Mouse (Mus musculus) brain, embryonic 14.5 days (tissue): Measurements from ENCODE around the gene Cit.

ENCODE experiments used
- CTCF ChIP-seq: fragments of 200-500 bp; IDR thresholded peaks from 2 replicates; pipeline ENCODE4 v1.5.1; 2012; ENCODE audit warnings: inconsistent platforms, mild to moderate bottlenecking, moderate library complexity, borderline replicate concordance; ENCODE audit not compliant: insufficient read depth, insufficient read length; ENCODE audit errors: extremely low read depth
- POLR2A ChIP-seq: fragments of 200-500 bp; IDR thresholded peaks from 2 replicates; pipeline ENCODE4 v1.6.1; 2012; ENCODE audit warnings: mild to moderate bottlenecking, inconsistent platforms, borderline replicate concordance; ENCODE audit not compliant: poor library complexity, insufficient read depth, insufficient read length, severe bottlenecking; ENCODE audit errors: extremely low read depth

- TF ChIP-seq POLR2A (no peak), CTCF (no peak)
Measured at GRCm38 (mm10) chr5:115961809-115962208, 116.7 kb downstream of the Cit start.
